ENCODE assay signal across 8 mouse cellular contexts in genomic region chr11:32925421-32926271, GRCm38 (mm10).
DNase-seq lines count a peak whose midpoint lies in the region; ATAC-seq lines count a peak whose summit lies in the region.

No protein-coding gene starts in this region.

- no peaks in the 10 kb centered on the region for H3K27me3 ChIP-seq in forebrain, embryonic 14.5 days (replicated peaks; ENCODE audit: control insufficient read depth, insufficient read depth, low read length)
- 0 out of 2 replicates have a peak, but pooled peaks cover 6% of the 10 kb centered on the region for H3K27me3 ChIP-seq in limb, embryonic 15.5 days
- H3K27me3 ChIP-seq in neural tube, embryonic 11.5 days (ENCODE audit: control insufficient read depth, insufficient read depth, low read length) = 0 out of 2 replicates have a peak, but pooled peaks cover 3% of the 10 kb centered on the region

- intact Hi-C loops in heart, postnatal 36 days (cut with DNase I) = no loop called here

- peak overlapping the region; percentile 26 for H3K4me3 ChIP-seq in forebrain, embryonic 14.5 days (ENCODE audit: low read depth, low read length)
- H3K4me3 ChIP-seq in limb, embryonic 15.5 days = peak overlapping the region; percentile 31
- no peak overlapping the region for H3K4me3 ChIP-seq in neural tube, embryonic 11.5 days (ENCODE audit: low read depth, low read length)

- peak overlapping the region; percentile 47 for H3K9ac ChIP-seq in forebrain, embryonic 14.5 days (ENCODE audit: low read length)
- no peak overlapping the region for H3K9ac ChIP-seq in limb, embryonic 15.5 days
- 0 out of 2 replicates have a peak overlapping the region, but pooled peaks have one; percentile 24 for H3K9ac ChIP-seq in neural tube, embryonic 11.5 days (ENCODE audit: low read length)

- DNase-seq in WW6 (ENCODE audit: low read depth, low spot score) = peak; percentile 40
- DNase-seq in forebrain, embryonic 14.5 days (ENCODE audit: low spot score) = peak; percentile 47
- DNase-seq in heart, postnatal 36 days = peak; percentile 50 to 54
- peak; percentile 56 for DNase-seq in neural tube, embryonic 11.5 days (ENCODE audit: low spot score)
- DNase-seq in cerebellum, postnatal 10 days = no peak

- ATAC-seq in forebrain, embryonic 14.5 days = peak; percentile 77
- ATAC-seq in limb, embryonic 15.5 days (ENCODE audit: insufficient number of reproducible peaks, low FRiP score, low TSS enrichment, low read depth) = peak; percentile 91
- ATAC-seq in neural tube, embryonic 11.5 days (ENCODE audit: insufficient read depth, low FRiP score, low TSS enrichment) = peak; percentile 41; the same call in 1 of the 2 replicates
- ATAC-seq in monocyte, adult 5-6 weeks (replicated peaks; ENCODE audit: insufficient number of reproducible peaks, low FRiP score, low TSS enrichment, poor library complexity, severe bottlenecking) = no peak
- no peak for ATAC-seq in inflammation-experienced regulatory T-cells, adult 6 months

- H3K4me2 ChIP-seq in forebrain, embryonic 14.5 days (ENCODE audit: low read length) = peak overlapping the region; percentile 53
- peak overlapping the region; percentile 47 for H3K4me2 ChIP-seq in limb, embryonic 15.5 days
- peak overlapping the region; percentile 34 for H3K4me2 ChIP-seq in neural tube, embryonic 11.5 days (ENCODE audit: low read depth)

- peaks cover 4% of the 10 kb centered on the region for H3K4me1 ChIP-seq in forebrain, embryonic 14.5 days (ENCODE audit: control insufficient read depth, insufficient read depth, low read length)
- H3K4me1 ChIP-seq in limb, embryonic 15.5 days = peaks cover 53% of the 10 kb centered on the region
- H3K4me1 ChIP-seq in neural tube, embryonic 11.5 days (ENCODE audit: control insufficient read depth, insufficient read depth, low read length) = peaks cover 7% of the 10 kb centered on the region; the same call in 1 of the 2 replicates

- no peaks in the 10 kb centered on the region for H3K36me3 ChIP-seq in forebrain, embryonic 14.5 days (ENCODE audit: control insufficient read depth, insufficient read depth, low read length)
- no peaks in the 10 kb centered on the region for H3K36me3 ChIP-seq in limb, embryonic 15.5 days
- no peaks in the 10 kb centered on the region for H3K36me3 ChIP-seq in neural tube, embryonic 11.5 days (ENCODE audit: control insufficient read depth, insufficient read depth, low read length)

- WGBS in forebrain, embryonic 14.5 days = 3% methylated on average over 33 of the region's 33 CpGs
- 2% methylated on average over 33 of the region's 33 CpGs for WGBS in limb, embryonic 15.5 days
- 6% methylated on average over 33 of the region's 33 CpGs for WGBS in neural tube, embryonic 11.5 days

- H3K9me3 ChIP-seq in forebrain, embryonic 14.5 days (replicated peaks; ENCODE audit: control insufficient read depth, low read length) = no peaks in the 10 kb centered on the region
- H3K9me3 ChIP-seq in limb, embryonic 15.5 days = no peaks in the 10 kb centered on the region
- no peaks in the 10 kb centered on the region for H3K9me3 ChIP-seq in neural tube, embryonic 11.5 days (ENCODE audit: control insufficient read depth, low read length)

- H3K27ac ChIP-seq in forebrain, embryonic 14.5 days (ENCODE audit: low read depth, low read length) = no peak overlapping the region; the same call in 1 of the 2 replicates
- H3K27ac ChIP-seq in limb, embryonic 15.5 days = peak overlapping the region; percentile 94
- no peak overlapping the region for H3K27ac ChIP-seq in neural tube, embryonic 11.5 days (ENCODE audit: low read depth, low read length)

Comparison
In these comparisons a context has a peak if more than half of its experiments do, and no peak if none do; other contexts are left out.
1. DNase-seq: peak in WW6 (single experiment), forebrain, embryonic 14.5 days (single experiment), heart, postnatal 36 days (2 of 2) and neural tube, embryonic 11.5 days (single experiment); none in cerebellum, postnatal 10 days (0 of 2).
2. ATAC-seq: peak in forebrain, embryonic 14.5 days (single experiment), limb, embryonic 15.5 days (single experiment) and neural tube, embryonic 11.5 days (single experiment); none in monocyte, adult 5-6 weeks (single experiment) and inflammation-experienced regulatory T-cells, adult 6 months (single experiment).
3. Peak in every context shown above with its lines, with median percentiles within 50 percentile points of each other: H3K4me2 ChIP-seq.